Mouse (Mus musculus) left cerebral cortex, adult 18-20 months (tissue): ENCODE results near the gene Gins2. TPM values are rescaled to one million over a fixed set of nuclear protein-coding genes. Genes with fewer than 3 reads are reported as not detected.

ENCODE experiments used
- DNase-seq, 2 experiments: peaks; one replicate each; pipeline ENCODE4 v3.0.0; 2021 to 2022; ENCODE audit warnings: low spot score in 2 of 2, mixed read lengths in 1 of 2
- total RNA-seq, 2 experiments: library from RNA; stranded (reverse); gene quantifications; 2 replicates each; pipeline ENCODE4 v1.2.3; 2021

The Gins2 gene
- total RNA-seq, 2 experiments from 2014 or later = 2.1 to 2.4 TPM

- DNase-seq = no peak
Observed at GRCm38 (mm10) chr8:120607460-120607859, 18.4 kb upstream of the Gins2 start.

- DNase-seq = no peak
Observed at GRCm38 (mm10) chr8:120602672-120603071, 13.6 kb upstream of the Gins2 start.

- DNase-seq = peak; percentile 77 to 85
Observed at GRCm38 (mm10) chr8:120599504-120599903, 10.4 kb upstream of the Gins2 start.

- peak; percentile 79 to 91 for DNase-seq
Observed at GRCm38 (mm10) chr8:120598579-120598978, 9.5 kb upstream of the Gins2 start.

- peak; percentile 54 to 60 for DNase-seq
Observed at GRCm38 (mm10) chr8:120595963-120596362, 6.9 kb upstream of the Gins2 start.

GRCm38 (mm10) chr8:120594571-120594970, 5.5 kb upstream of the Gins2 start:
- no peak for DNase-seq

GRCm38 (mm10) chr8:120591587-120592292, 2.6 kb upstream of the Gins2 start:
- DNase-seq = no peak

GRCm38 (mm10) chr8:120589921-120590320, 817 bp upstream of the Gins2 start:
- no peak for DNase-seq

GRCm38 (mm10) chr8:120585521-120585920, 3.6 kb downstream of the Gins2 start:
- DNase-seq = no peak

GRCm38 (mm10) chr8:120581811-120582210, 7.3 kb downstream of the Gins2 start:
- DNase-seq = no peak

GRCm38 (mm10) chr8:120581329-120581728, 7.8 kb downstream of the Gins2 start:
- no peak for DNase-seq

GRCm38 (mm10) chr8:120580336-120581000, 8.6 kb downstream of the Gins2 start:
- DNase-seq = no peak

- DNase-seq = no peak
Observed at GRCm38 (mm10) chr8:120577821-120578220, 11.3 kb downstream of the Gins2 start.

GRCm38 (mm10) chr8:120575801-120576200, 13.3 kb downstream of the Gins2 start:
- no peak for DNase-seq

- DNase-seq = no peak
Observed at GRCm38 (mm10) chr8:120574941-120575340, 14.2 kb downstream of the Gins2 start.

- DNase-seq = no peak
Observed at GRCm38 (mm10) chr8:120573866-120574265, 15.2 kb downstream of the Gins2 start.

- DNase-seq = peak; percentile 66 to 78
Observed at GRCm38 (mm10) chr8:120572534-120572933, 16.6 kb downstream of the Gins2 start.

GRCm38 (mm10) chr8:120571561-120571960, 17.5 kb downstream of the Gins2 start:
- no peak for DNase-seq

- DNase-seq = peak; percentile 84
Observed at GRCm38 (mm10) chr8:120569939-120570715, 19.0 kb downstream of the Gins2 start.

- DNase-seq = no peak
Observed at GRCm38 (mm10) chr8:120569123-120569522, 20.0 kb downstream of the Gins2 start.

GRCm38 (mm10) chr8:120568164-120568798, 20.8 kb downstream of the Gins2 start:
- DNase-seq = no peak
